Mouse (Mus musculus) left cerebral cortex, adult 18-20 months (tissue): ENCODE measurements around the gene Mapkapk3. TPM values are rescaled to one million over a fixed set of nuclear protein-coding genes. Genes with fewer than 3 reads are reported as not detected.
A peak's percentile ranks its signal among the peaks of the same experiment; 100 is the strongest.

ENCODE experiments used
- DNase-seq, 2 experiments: peaks; one replicate each; pipeline ENCODE4 v3.0.0; 2021 to 2022; ENCODE audit warnings: low spot score in 2 of 2, mixed read lengths in 1 of 2
- total RNA-seq, 2 experiments: library from RNA; stranded (reverse); gene quantifications; 2 replicates each; pipeline ENCODE4 v1.2.3; 2021

The Mapkapk3 gene
- total RNA-seq, 2 experiments from 2014 or later = 3.3 to 4.3 TPM

DNA sequence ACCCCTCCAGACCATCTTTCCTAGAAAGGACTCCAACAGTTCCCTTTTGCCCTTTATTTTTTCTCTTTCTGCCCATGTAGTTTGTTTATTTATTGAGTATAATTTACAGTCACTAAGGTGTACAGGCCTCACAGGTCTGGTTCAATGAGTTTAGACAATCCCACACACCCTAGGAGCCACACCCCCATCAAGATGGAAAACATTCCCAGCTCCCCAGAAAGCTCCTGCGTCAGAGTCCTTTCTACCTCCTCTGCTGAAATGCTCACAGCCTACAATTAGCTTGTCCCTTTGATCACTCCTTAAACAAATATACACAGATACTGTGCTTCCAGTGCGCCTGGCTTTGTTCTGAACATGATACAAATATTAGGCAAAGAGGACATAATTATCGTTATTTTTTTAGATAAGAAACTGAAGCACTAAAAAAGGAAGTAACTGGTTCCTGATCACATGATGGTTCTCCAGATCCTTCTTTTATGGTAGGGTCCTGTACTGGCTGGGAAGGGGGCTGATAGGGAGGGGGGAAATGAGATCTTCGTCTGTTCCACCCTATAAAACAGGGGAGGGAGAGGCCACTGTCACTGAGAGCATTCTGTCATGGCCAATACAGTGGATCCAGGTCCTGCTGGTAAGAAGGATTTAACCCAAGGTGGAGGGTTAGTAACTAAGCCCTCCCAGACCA lies 21.8 kb downstream of the Mapkapk3 start:
- DNase-seq = no peak

DNA sequence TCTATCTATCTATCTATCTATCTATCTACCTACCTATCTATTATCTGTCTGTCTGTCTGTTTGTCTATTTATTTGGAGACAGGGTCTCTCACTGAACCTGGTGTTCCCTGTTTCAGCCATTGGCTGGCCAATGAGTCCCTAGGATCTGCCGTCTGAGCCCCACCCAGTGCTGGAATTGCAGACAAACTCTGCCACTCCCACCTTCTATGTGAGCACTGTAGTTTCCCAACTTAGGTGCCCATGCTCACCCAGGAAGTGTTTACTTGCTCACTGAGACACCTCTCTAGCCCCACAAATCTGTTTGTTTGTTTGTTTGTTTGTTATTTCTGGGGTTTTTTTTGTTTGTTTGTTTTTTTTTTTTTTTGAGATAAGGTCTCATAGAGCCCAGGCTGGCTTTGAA lies 22.6 kb downstream of the Mapkapk3 start:
- DNase-seq = no peak

DNA sequence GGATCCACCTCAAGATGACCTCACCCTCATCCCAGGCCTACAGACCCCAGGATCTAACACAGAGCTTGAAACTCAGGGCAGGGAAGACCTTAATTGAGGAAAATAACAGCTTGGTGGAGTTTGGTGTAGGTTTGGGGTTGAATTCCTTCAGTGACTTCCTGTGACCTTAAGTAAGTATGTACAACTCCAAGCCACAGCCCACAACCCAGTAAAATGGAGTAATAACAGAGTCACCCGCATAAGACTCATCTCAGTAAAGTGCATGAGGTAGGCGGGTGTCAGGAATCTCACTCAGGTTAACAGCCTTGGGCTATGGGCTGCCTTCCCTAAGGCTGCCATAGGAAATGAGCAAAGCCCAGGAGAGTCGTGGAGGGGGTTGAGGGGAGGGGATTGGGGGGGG lies 24.9 kb downstream of the Mapkapk3 start:
- DNase-seq = no peak

DNA sequence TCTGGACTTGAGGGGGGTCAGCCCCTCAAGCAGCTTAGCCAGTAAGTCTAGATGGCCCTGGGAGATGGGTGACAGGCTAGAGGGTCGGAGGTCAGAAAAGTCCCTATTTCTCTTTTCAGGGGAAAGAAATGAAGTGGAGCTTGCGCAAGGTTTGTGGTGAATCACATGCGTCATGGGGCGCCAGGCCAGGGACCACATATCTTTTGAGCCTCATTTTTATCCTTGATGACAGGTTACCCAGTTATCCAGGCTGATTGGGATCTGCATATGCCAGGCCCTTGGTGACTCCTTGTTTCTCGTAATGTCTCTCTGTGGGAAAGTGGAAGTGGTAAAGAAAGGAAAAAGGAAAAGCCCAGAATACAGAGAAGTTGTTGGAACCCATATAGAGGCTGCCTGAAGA lies 25.8 kb downstream of the Mapkapk3 start:
- no peak for DNase-seq

DNA sequence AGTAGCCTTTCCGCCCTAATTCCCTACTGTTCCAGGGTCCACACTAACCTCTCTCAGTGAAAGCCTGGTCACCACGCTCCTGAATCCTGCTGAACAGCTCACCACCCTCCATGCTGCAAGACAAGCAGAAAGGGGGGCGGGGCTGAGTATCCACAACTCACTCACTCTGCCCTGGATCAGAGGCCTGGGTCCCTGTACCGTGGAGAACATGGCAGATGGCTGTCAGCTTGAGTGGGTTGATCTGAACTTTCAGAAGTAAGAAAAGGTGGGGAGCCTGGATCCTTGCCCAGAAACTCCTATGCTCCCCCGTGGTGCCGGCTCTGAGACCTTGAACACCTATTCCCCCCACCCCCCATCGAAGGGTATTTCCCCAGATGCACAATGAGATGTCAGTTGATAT lies 27.3 kb downstream of the Mapkapk3 start:
- DNase-seq = no peak

DNA sequence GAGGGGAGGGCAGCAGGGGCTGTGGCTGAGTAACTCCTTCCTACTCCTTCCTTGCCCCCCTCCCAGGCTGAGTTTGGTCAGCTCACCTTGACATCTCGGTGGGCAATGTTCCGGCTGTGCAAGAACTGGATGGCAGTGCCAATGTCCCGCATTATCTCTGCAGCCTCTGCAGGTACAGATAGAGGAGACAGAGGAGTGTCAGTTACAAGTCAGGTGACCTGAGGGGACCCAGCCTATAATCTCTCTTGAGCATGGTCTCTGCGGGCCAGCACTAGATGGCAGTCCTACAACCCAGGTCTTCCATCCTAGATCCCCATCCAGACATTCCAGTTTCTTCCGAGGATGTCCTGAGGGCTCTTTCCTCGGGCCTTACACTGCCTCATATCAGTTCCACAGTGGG lies 27.9 kb downstream of the Mapkapk3 start:
- no peak for DNase-seq

DNA sequence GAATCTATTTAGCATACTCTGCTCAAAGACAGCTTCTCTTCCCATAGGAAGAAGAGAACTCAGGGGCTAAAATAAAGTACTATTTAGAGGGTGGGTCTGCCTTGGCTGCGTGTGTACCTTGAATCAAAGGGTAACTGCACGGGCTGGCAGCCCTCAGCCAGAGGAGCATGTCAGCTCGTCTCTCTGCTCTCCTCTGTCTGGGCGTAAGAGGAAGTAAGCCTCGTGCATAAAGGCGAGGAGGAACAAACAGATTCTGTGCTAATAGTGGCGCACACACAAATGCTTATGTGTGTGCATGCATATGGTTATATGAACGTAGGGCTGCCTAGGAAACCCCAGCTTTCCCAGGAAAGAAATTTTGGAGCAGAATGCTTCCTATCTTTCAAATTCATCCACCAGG lies 28.8 kb downstream of the Mapkapk3 start:
- peak in 1 of 2 experiments; percentile 26 for DNase-seq

DNA sequence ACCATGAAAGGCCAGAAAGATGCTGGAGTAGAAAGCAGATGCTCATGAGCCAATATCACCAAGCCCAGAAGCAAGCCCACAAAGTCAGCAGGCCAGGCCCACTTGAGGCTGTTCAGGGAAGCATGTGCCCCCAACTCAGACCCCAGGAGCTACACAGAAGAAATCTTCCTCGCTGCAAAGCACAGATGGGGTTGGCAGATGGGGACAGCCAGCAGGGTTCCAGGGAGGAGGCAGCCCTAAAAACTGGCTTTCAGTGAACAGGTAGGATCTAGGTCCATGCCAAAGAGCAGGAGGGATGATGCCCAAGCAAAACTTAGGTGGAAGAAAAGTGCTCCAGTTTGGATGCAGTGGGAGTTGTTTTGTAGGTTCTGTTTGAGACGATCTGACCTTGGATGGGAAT lies 29.2 kb downstream of the Mapkapk3 start:
- peak in 1 of 2 experiments; percentile 34 for DNase-seq

DNA sequence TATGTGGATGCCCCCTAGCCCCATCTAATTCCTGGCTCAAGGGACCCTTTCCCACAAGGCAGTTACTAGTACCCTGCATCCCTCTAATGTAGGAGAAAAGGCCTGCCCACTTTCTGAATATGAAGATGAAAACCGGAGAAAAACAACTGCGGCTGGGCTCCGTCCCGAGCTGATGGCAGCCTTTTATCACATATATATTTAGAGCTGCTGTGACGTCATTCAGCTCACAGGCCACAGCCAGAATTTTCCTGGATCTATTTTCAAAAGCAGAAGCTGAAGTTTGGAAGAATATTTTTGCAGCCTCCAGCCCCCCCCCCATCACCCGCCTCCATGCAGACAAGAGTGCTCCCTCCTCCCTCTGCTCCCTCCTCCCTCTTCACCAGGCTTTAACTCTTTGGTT lies 30.1 kb downstream of the Mapkapk3 start:
- DNase-seq = peak; percentile 65 to 75

DNA sequence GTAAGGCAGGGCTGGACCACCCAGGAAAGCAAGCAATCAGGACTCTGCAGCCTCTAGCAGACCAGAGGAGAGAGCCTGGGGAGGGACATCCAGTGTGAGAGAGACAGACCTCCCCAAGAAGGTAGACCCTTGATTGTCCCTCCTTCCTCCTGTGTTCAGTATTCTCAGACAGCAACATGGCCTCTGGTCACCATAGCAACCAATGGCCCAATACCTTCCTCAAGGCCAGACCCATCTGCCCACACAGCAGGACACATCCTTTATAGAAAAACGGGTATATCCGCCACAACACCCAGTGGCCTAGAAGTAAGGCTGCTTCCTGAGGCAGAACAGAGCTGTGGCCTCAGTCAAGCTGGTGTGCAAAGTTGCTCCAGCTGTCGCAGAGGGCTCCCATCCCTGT lies 34.1 kb downstream of the Mapkapk3 start:
- DNase-seq = no peak

DNA sequence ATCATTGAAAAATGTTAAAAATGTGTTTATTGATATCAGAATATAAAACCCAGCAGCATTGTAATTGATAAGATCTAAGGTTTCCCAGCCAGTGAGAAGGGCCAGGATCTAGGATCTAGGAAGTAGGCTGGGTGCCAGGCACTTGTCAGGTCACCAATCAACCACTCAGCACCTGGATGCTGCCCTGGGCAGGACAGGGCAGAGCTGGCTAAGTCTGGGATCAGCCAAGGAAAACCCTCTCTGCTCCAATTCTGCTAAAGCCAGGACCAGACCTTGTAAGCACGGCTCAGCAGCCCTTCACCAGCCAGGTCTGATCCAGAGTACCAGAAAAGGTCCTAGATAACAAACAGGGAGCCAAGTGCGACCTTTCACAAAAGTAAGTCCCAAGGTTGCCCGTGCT lies 34.8 kb downstream of the Mapkapk3 start:
- no peak for DNase-seq

DNA sequence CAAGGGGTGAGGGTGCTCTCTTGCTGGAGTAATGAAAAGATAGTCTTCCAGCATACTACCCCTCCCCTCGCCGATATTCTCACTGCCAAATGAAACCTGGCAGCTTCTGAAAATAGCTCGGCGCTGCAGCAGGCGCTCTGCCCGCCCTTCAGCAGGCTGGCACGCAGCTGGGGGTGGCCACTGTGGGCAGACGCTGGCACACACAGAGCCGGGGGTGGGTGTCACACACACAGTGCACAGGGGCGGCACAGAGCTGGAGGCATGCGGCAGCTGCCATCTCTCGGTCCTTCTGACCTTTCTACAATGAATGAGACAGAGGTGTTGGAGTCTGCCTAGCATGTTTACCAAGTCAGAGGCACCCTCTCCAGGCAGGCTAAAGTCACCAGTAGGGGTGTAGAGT lies 35.2 kb downstream of the Mapkapk3 start:
- peak; percentile 76 to 86 for DNase-seq

DNA sequence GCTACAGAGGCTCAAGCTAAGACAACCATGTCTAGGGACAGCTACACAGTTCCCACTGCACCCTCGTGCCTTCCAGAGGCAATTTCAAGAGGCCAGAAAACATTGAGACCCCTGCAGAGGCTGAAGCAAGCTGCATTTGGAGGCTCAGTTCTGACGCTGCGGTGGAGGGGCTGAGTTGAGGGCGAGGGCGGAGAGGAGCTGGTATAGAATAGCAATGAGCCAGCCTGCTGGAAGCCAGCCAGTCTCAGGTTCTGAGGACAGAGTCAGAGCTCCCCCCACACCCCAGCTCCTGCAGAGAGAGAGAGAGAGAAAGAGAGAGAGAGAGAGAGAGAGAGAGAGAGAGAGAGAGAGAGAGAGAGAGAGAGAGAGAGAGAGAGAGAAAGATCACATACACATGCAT lies 37.5 kb downstream of the Mapkapk3 start:
- peak; percentile 81 to 84 for DNase-seq

DNA sequence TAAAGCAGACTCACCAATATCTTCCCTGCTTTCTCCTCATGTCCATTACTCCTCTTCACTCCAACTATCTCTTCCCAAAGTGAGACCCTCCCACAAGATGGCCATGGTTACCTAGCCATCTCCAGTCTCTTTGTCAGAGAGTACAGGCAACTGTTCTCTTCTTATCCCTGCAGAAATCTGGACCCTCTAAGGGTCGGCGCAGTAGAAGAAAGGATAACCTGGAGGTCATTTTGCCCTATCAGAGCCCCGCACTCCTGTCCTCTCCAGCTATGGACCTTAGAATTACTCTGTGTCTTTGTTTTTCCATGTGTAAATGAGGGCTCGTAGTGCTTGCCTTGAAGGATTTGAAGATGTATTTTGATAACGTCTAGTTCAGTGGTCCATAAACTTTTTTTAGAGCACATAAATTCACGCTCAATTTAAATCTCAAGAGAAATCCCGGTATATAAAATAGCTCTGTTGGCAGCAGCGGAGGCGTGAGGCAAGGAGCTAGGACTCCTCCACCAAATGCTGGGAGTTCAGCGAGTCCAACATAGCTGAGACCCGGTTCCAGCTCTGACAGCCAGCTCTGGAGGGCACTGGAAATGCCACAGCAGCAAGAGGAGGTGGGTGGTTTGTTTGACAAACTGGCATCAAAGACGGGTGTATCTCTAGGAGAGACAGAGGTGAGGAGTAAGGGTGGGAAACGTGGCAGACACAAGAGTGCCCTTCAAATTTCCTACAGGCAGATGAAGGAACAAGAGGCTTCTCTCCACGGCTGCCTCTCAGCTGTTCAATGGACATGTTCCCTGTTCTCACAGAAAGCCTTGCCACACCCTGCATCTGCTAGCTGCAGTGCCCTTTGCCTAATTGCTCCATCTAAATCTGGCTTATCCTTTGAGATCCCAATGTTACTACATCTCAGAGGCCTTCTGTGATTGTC lies 39.0 kb downstream of the Mapkapk3 start:
- DNase-seq = peak; percentile 52 to 67

DNA sequence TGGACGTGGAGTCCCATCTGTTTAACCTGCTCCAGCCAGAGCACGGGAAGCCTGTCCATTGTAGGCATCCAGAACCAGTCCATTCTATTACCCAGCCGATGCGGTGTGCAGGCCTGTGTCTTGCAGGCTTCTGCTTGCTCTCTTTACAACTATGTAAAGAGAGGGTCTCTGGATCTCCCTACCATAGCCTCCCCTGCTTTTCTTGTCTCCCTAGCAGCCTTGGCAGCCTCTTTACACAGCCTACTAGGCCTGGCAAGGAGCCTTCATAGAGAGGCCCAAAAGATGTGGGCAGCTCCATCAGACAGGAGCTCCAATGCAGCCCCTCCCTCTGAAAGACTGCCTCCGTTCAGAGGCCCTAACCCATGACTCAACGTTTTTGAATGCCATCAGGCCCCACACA lies 40.5 kb downstream of the Mapkapk3 start:
- DNase-seq = peak; percentile 52 to 60

DNA sequence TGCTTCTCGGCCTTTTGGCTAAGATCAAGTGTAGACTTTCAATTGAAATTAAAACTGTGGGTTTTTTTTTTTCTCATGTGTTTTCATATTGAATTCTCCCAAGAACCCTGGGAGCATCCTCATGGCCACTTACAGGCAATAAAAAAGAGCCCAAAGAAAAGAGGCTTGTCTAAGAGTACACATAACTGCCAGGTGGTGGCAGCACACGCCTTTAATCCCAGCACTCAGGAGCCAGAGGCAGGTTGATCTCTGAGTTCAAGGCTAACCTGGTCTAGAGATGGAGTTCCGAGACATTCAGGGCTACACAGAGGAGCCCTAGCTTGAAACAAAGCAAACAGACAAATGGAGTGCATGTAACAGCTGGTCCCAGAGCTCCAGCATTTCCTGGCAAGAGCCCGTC lies 43.5 kb downstream of the Mapkapk3 start:
- no peak for DNase-seq

DNA sequence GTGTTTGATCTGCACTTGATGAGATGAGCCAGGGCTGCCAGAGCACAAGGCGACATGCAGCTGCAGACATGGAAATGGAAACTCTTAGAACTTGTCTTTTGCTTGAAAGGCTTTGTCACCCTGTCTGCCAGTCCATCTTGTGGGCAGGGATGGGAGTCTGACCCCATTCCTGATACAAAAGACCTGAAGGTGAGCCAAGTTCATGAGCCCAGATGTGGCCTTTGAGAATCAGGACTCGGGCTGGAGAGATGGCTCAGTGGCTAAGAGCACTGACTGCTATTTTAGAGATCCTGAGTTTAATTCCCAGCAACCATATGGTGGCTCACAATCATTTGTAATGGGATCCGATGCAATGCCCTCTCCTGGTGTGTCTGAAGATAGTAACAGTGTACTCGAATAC lies 44.4 kb downstream of the Mapkapk3 start:
- no peak for DNase-seq

DNA sequence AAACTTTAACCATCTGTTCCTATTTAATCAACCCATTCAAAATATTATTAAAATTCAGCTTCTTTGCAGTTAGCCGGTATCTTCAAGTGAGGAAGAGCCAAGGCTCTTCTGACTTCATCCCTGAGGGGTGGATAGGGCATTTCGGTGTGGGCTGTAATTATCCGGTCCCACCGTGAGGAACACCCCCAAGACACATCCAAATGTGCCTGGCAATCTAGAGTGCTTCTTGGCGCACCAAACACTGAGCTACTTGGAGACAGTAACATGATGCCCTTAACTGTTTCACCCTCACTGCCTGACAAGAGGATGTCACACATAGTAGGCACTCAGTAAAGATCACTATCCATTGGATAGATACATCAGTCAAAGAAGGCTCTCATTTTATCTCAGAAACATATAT lies 53.5 kb downstream of the Mapkapk3 start:
- no peak for DNase-seq

DNA sequence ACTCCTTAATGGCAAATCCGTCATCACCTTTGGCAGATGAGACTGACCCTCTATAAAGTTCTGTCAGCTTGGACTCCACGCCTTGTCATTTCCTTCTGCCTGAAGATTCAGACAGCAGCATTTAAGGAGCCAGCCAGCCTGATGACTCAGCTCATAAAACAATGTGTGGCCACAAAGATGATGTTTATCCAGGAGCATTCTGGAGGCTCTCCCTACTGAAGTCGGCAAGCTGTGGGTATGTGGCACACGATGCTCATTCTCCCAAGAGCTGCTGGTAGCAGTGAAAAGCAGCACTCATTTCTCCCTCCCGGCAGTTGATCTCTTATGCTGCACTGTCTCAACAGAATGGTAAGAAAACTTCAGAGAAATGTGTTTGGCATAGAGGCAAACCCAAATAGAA lies 54.4 kb downstream of the Mapkapk3 start:
- peak; percentile 46 to 57 for DNase-seq

DNA sequence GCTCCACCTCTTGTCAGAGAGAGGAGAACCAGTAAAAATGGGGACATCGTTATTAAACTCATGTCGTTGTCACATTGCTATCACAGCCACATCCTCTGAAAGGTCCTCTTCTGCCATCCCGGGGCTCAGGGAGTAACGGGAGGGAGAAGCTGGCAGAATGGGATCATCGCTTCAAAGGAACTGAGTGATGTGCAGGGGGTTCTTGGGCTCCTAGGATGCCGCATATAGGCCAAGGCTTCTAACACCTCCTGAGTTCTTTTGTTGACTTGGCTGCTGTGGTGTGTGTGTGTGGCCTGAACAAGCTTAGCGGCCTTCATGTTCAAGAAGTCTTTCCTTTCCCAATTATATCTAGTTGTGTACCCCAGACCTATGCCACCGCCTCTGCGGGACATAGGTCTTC lies 57.5 kb downstream of the Mapkapk3 start:
- no peak for DNase-seq

DNA sequence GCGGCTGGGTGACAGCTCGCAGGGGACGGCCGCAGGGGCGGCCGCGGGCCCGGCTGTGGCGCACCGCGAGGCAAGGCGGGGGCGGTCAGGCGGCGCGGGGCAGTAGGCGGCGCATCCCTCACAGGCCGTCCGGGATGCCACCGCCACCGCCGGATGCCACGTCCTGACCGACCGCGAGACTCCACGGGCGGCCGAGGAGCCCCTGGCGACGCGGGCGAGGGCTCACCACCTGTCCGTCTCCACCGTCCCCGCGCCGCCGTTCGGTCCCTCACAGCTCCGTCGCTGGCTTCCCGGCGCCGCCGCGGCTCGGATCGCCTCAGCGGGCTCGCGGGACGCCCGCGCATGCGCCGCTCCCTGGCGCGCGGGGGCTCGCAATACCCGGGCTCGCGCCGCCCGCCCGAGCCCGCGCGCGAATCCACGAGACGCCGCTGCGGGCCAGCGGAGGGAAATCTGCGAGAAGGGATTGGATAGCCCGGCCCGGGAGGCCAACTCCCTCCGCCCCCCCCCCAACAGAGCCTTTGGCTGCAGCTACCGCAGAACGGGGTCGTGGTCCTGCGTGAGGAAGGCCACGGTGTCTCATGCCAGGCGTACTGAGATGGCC lies 58.0 kb downstream of the Mapkapk3 start, which contains the start of gene Dock3:
Gene Dock3 (minus strand): TSS at position 371 of the 601 bp plus-strand sequence.
- peak; percentile 76 to 87 for DNase-seq

DNA sequence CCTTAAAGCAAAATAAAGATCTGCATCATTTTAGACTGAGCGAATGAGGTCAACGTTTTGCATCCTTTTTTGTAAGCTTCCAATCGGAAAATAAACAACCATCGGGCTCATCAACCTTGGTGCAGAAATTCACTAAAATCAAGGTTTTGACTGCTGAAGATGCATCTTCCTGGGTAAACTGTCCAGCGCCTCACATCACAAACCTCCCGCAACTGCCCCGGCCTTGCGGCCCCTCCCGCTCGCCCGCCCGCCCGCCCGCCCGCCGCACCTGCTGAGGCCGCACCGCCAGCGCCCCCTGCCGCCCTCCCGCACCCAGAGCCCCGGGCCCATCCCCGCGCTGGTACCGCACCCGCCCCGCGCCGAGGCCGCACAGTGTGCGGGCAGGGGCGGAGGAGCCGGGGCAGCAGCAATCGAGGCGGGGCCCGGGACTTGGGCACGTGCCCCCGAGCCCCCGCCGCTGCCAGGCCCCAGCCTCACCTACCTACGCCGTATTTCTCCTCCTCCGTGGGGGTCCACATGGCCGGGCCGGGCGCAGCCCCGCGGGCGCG lies 58.6 kb downstream of the Mapkapk3 start:
- DNase-seq = peak; percentile 75 to 76
